Comparison of ENCODE assay signal across 14 mouse cellular contexts in genomic region chr8:106055038-106055437, GRCm38 (mm10). TPM values are rescaled to one million over a fixed set of nuclear protein-coding genes. Genes with fewer than 3 reads are reported as not detected.
DNase-seq lines count a peak whose midpoint lies in the region; ATAC-seq and TF ChIP-seq lines count a peak whose summit lies in the region.
"Had no signal": no experiment of that assay in that cellular context is flagged by ENCODE, and none has a peak within 500 bp of the region (broad histone marks: within the 10 kb centered on the region; RNA-seq: fewer than 3 reads in every experiment).

No protein-coding gene starts in this region.

- 0 out of 2 replicates have a peak overlapping the region, but pooled peaks have one; percentile 39 for H3K27ac ChIP-seq in layer of hippocampus, adult 2 months
- peak overlapping the region; percentile 46; the same call in 1 of the 2 replicates for H3K27ac ChIP-seq in brown adipose tissue, adult 24 weeks (replicated peaks; ENCODE audit: low read depth, low read length)
- H3K27ac ChIP-seq in stomach, embryonic 15.5 days = peak overlapping the region; percentile 57; the same call in 1 of the 2 replicates
- H3K27ac ChIP-seq: embryonic facial prominence, embryonic 13.5 days; hindbrain, embryonic 15.5 days; limb, embryonic 10.5 days had no signal

- WGBS in stomach, embryonic 15.5 days = 55% methylated on average over 3 of the region's 3 CpGs

- H3K27me3 ChIP-seq in E14TG2a.4 (ENCODE audit: insufficient read depth, low read length) = no peaks in the 10 kb centered on the region
- no peaks in the 10 kb centered on the region for H3K27me3 ChIP-seq in stomach, embryonic 15.5 days (replicated peaks)
- H3K27me3 ChIP-seq: embryonic facial prominence, embryonic 13.5 days; hindbrain, embryonic 15.5 days had no signal

- no peak overlapping the region for H3K9ac ChIP-seq in stomach, embryonic 15.5 days
- H3K9ac ChIP-seq: embryonic facial prominence, embryonic 13.5 days; hindbrain, embryonic 15.5 days had no signal

- H3K4me2 ChIP-seq in stomach, embryonic 15.5 days = no peak overlapping the region
- H3K4me2 ChIP-seq: embryonic facial prominence, embryonic 13.5 days; hindbrain, embryonic 15.5 days had no signal

- no peak for TF ChIP-seq CTCF in layer of hippocampus, adult 2 months (conservative IDR thresholded peaks at IDR 0.05)
- no peak for TF ChIP-seq CTCF in E14TG2a.4 (conservative IDR thresholded peaks at IDR 0.05; ENCODE audit: low read length)

- peaks cover 40% of the 10 kb centered on the region for H3K36me3 ChIP-seq in E14TG2a.4 (ENCODE audit: insufficient read depth, low read length)
- 0 out of 2 replicates have a peak, but pooled peaks cover 5% of the 10 kb centered on the region for H3K36me3 ChIP-seq in stomach, embryonic 15.5 days

- peaks cover 47% of the 10 kb centered on the region for H3K4me1 ChIP-seq in E14TG2a.4 (replicated peaks; ENCODE audit: low read depth, low read length)
- H3K4me1 ChIP-seq in brown adipose tissue, adult 24 weeks (ENCODE audit: control insufficient read depth, insufficient read depth, insufficient read length, low read length) = peaks cover 9% of the 10 kb centered on the region
- H3K4me1 ChIP-seq in stomach, embryonic 15.5 days = peaks cover 16% of the 10 kb centered on the region

- no peak overlapping the region for H3K4me3 ChIP-seq in layer of hippocampus, adult 2 months
- peak overlapping the region; percentile 32; the same call in 1 of the 2 replicates for H3K4me3 ChIP-seq in E14TG2a.4 (replicated peaks; ENCODE audit: low read length)
- H3K4me3 ChIP-seq in brown adipose tissue, adult 24 weeks (ENCODE audit: insufficient read depth, low read depth, low read length) = no peak overlapping the region
- H3K4me3 ChIP-seq in stomach, embryonic 15.5 days (replicated peaks) = no peak overlapping the region
- H3K4me3 ChIP-seq: embryonic facial prominence, embryonic 13.5 days; hindbrain, embryonic 15.5 days; limb, embryonic 10.5 days had no signal

- DNase-seq in layer of hippocampus, adult 2 months (ENCODE audit: low spot score in 2 of 2) = no peak
- no peak for DNase-seq in layer of hippocampus, adult 11-12 months (ENCODE audit: low spot score)
- no peak for DNase-seq in frontal cortex, postnatal 25 days (ENCODE audit: low spot score in 2 of 2)
- DNase-seq in cerebellum, adult 11-12 months = no peak
- DNase-seq in right cerebral cortex, postnatal 36 days (ENCODE audit: low spot score in 2 of 2) = no peak
- DNase-seq: lung, postnatal 10 days; retina, postnatal 1 day had no signal

- no peak for ATAC-seq in stomach, embryonic 15.5 days (ENCODE audit: insufficient read depth, low FRiP score, low read depth)

- no peaks in the 10 kb centered on the region for H3K9me3 ChIP-seq in E14TG2a.4 (ENCODE audit: low read length)
- no peaks in the 10 kb centered on the region for H3K9me3 ChIP-seq in stomach, embryonic 15.5 days
- H3K9me3 ChIP-seq: embryonic facial prominence, embryonic 13.5 days; hindbrain, embryonic 15.5 days; limb, embryonic 10.5 days had no signal

RNA-seq across cellular contexts. Expression of gene Nfatc3, which starts 3.6 kb away (rescaled TPM):
- 10 to 100 TPM; 12.4 to 12.7 TPM for total RNA-seq in layer of hippocampus, adult 2 months (2021)
- polyA plus RNA-seq in brown adipose tissue, adult 24 weeks (2012; ENCODE audit: insufficient read depth, insufficient read length, missing spikeins) = 17.4 and 28.2 TPM in 2 replicates
- polyA plus RNA-seq in stomach, embryonic 15.5 days (2015; fragmentation: Nextera tagmentation; extraction: Ambion mirVana) = 7.8 TPM in 2 replicates

RNA-seq across cellular contexts. Expression of gene Ddx28, which starts 43.4 kb away (rescaled TPM):
- total RNA-seq in layer of hippocampus, adult 2 months (2021) = 10 to 100 TPM; 12.4 to 14.0 TPM
- polyA plus RNA-seq in brown adipose tissue, adult 24 weeks (2012; ENCODE audit: insufficient read depth, insufficient read length, missing spikeins) = 7.1 TPM in 2 replicates
- polyA plus RNA-seq in stomach, embryonic 15.5 days (2015; fragmentation: Nextera tagmentation; extraction: Ambion mirVana) = 14.9 and 15.3 TPM in 2 replicates

RNA-seq across cellular contexts. Expression of gene Dpep2nb, which starts 49.3 kb away (rescaled TPM):
- not detected for total RNA-seq in layer of hippocampus, adult 2 months (2021)
- not detected in 2 replicates for polyA plus RNA-seq in brown adipose tissue, adult 24 weeks (2012; ENCODE audit: insufficient read depth, insufficient read length, missing spikeins)
- not detected in 2 replicates for polyA plus RNA-seq in stomach, embryonic 15.5 days (2015; fragmentation: Nextera tagmentation; extraction: Ambion mirVana)
- total RNA-seq: gastrocnemius, adult 8-10 months had no signal
- polyA plus RNA-seq: embryonic facial prominence, embryonic 13.5 days; hindbrain, embryonic 15.5 days; limb, embryonic 10.5 days had no signal
